Mouse (Mus musculus) cerebellum, adult (tissue): ENCODE results near the gene Nup107.
"Not testable (repeated sequence)": the region's sequence is repeated elsewhere in the genome, so short reads cannot be mapped to it uniquely, and the experiment has no call there.

Experiments
- ATAC-seq: cut with Nextera tagmentation; 2 replicates; pipeline ENCODE4 v1.9.2; 2017; ENCODE audit warnings: mild to moderate bottlenecking, moderate library complexity, mixed read lengths; ENCODE audit not compliant: insufficient number of reproducible peaks, low FRiP score, low TSS enrichment

The Nup107 gene

DNA sequence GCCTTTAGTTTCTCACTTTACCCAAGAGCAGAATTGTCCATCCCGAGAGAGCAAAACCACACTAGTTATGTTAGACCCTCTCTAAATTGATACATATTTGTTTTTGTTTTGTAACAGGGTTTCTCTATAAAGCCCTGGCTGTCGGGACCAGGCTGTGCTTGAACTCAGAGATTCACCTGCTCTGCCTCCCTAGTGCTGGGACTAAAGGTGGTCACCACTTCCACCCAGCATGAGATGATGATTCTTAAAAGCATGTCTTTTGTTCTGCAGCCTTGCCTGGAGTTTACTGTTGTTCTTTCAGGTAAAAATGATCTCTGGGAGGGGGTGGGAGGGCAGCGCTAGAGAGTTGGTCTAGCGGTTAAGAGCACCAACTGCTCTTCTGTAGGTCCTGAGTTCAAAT lies 66.2 kb downstream of the Nup107 start:
- ATAC-seq = no peak

- no peak for ATAC-seq
Observed at GRCm38 (mm10) chr10:117725671-117726070, 66.8 kb downstream of the Nup107 start.

DNA sequence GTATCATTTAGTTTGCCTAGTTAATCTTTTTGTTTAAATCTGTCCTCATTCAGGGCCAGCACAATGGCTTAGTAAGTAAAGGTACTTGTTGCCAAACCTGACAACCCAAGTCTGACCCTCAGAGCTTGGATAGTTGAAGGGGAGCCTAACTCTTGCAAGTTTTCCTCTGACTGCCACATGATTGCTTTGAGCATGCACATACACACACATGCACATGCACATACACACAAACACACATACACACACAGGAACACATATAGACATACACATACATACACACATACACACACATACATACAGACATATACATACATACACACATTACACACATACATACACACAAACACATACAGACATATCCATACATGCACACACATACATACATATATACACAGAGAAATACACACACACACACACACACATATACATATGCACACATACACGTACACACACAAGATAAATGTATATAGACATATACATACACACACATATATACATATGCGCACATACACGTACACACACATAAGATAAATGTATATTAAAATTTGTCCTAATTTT lies 67.6 kb downstream of the Nup107 start:
- no peak for ATAC-seq

- no peak for ATAC-seq
Observed at GRCm38 (mm10) chr10:117724136-117724718, 68.3 kb downstream of the Nup107 start.

GRCm38 (mm10) chr10:117718161-117719119 lies 74.1 kb downstream of the Nup107 start:
- ATAC-seq = no peak

DNA sequence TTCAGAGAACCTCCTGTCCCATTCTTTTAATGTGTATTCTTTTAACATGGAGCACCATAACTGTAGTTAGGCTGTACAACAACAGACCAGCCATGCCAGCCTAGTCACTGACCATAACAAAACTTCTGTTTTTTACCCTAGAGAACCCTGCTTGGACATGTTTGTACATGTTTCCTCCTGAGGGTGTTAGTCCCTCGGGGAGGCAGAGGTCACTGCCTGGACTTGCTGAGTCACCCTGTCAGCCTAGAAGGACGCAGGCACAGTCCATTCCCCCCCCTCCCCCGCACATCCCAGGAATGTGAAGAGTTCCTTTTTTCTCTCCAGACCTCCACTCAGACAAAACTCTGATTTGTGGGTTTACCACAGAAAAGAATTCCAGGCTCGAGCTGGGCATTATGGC lies 74.9 kb downstream of the Nup107 start:
- no peak for ATAC-seq

DNA sequence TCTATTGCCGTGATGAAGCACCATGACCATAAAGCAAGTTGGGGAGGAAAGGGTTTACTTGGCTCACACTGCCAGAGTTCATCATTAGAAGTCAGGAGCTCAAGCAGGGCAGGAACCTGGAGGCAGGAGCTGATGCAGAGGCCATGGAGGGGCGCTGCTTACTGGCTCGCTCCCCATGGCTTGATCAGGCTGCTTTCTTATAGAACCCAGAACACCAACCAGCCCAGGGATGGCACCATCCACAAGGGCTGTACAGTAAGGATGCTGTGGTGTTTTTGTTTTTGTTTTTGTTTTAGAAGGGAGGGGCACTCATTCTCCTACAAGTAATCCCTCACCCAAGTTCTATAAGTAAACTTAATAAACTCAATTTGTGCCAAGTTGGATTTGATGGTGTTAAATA lies 75.8 kb downstream of the Nup107 start:
- ATAC-seq = no peak

- ATAC-seq = not testable (repeated sequence)
Observed at GRCm38 (mm10) chr10:117715654-117716053, 76.9 kb downstream of the Nup107 start.

DNA sequence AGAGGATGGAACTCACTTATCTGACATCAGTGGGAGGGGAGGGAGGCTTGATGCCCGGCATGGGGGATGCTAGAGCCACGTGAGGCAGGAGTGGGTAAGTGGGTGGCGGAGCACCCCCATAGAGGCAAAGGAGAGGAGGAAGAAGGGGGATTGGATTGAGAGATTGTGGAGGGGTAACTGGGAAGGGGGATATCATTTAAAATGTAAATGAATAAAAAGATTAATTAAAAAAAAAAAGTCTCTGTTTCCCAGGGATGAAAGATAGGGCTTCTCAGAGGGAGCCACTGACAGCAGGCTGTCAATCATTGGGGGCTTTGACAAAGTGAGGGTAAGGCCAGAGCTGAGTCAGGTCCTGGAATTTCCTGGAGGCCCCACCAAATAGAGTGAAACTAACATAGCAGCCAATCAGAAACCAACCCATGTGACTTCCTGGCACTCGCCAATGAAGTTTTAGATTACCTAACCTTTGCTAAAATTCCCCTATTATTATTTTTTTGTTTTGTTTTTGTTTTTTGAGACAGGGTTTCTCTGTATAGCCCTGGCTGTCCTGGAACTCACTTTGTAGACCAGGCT lies 77.5 kb downstream of the Nup107 start:
- no peak for ATAC-seq

DNA sequence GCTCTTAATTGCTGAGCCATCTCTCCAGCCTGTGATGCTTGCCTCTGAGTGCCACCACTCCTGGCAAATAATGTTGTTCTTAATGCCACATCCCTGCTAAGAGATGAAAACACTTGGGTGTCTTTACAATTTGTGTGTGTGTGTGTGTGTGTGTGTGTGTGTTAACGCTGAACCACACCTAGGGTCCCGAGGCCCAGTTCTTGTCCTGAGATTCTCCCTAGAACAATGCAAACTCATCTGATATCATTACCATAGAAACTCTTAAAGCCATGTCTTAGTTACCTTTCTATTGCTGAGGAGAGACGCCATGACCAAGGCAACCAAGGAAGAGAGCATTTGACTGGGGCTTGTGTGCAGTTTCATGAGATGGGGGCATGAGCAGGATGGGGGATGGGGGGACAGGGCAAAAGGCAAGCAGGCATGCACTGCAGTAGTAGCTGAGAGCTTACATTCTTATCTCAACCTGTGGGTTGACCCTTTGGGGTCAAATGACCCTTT lies 78.4 kb downstream of the Nup107 start:
- ATAC-seq = no peak

- no peak for ATAC-seq
Observed at GRCm38 (mm10) chr10:117713466-117713865, 79.0 kb downstream of the Nup107 start.

GRCm38 (mm10) chr10:117712871-117713270 lies 79.6 kb downstream of the Nup107 start:
- ATAC-seq = no peak

GRCm38 (mm10) chr10:117712191-117712754 lies 80.2 kb downstream of the Nup107 start:
- no peak for ATAC-seq

GRCm38 (mm10) chr10:117711408-117711807 lies 81.1 kb downstream of the Nup107 start:
- no peak for ATAC-seq

GRCm38 (mm10) chr10:117710604-117711141 lies 81.8 kb downstream of the Nup107 start, which contains the start of gene Mdm2:
Gene Mdm2 (minus strand): TSS chr10:117710758.
- ATAC-seq = peak; percentile 92

GRCm38 (mm10) chr10:117709930-117710603 lies 82.4 kb downstream of the Nup107 start:
- peak; percentile 58 for ATAC-seq

DNA sequence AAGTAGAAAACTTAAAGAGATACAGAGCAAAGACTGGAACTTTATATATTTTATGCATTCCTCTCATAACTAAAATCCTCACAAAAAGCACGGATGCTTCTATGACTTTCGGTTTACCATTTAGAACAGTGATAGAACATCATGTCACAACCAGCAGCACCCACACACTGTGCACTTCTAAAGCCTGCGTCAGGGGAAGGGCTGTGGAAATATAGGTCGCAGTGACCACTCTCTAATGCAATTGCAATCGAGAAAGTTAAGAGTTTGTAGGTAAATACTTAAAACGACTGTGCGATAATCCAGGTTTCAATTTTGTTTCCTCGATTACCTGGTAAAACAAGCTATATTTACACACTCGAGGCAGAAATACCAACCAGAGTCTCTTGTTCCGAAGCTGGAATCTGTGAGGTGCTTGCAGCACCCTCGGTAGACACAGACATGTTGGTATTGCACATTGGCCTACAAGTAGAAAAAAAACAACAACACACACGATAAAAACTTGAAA lies 83.1 kb downstream of the Nup107 start:
- ATAC-seq = no peak

DNA sequence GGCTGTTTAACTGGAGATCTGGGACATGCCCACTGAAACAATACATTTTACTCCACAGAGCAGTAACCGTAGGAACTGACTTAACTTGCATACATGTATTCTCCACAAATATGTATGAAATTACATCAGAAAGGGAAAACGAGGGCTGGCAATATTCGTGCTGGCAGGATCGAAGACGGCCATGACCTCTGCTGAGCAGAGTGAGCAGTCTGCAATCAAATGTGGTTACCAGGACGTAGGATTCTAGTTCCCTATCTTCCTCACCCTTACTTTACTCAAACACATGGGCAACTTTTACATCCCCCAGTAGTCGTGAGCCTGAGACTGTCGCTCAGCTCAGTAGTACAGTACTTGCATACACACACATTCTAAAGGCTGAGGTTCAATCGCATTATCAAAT lies 83.6 kb downstream of the Nup107 start:
- no peak for ATAC-seq

- no peak for ATAC-seq
Observed at GRCm38 (mm10) chr10:117708376-117708775, 84.1 kb downstream of the Nup107 start.
